In the genomic region with DNA sequence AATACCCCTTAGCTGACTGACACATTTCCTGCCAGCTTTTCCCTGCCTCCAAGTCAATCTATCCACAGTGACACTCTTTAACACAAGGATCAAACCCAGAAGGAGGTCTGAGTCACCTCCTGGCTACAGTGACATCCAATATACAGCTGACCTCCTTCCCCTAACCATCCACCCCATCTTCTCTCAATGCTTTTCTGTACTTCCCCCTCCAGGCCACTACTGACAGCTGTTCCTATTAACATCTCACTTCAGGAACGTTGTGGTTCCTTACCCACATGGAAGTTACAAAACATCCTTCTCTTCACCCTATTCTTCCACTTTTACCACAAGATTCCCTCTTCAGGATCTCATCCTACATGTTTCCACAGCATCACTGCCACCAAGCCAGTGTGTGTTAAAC, we compare ENCODE assay signal across 24 mouse cellular contexts.
"Had no signal": no experiment of that assay in that cellular context is flagged by ENCODE, and none has a peak within 500 bp of the region (broad histone marks: within the 10 kb centered on the region; RNA-seq: fewer than 3 reads in every experiment).

No protein-coding gene starts in this region.

- H3K9me3 ChIP-seq: heart, embryonic 10.5 days; intestine, embryonic 15.5 days; limb, embryonic 10.5 days; liver, embryonic 13.5 days had no signal

- H3K4me3 ChIP-seq: gastrocnemius, adult 2 months; heart, embryonic 10.5 days; heart, embryonic 12.5 days; intestine, embryonic 15.5 days; layer of hippocampus, adult 2 months; left cerebral cortex, adult 2 months; limb, embryonic 10.5 days; limb, embryonic 12.5 days; liver, embryonic 13.5 days had no signal

- H3K27me3 ChIP-seq: heart, embryonic 12.5 days; intestine, embryonic 15.5 days; limb, embryonic 12.5 days; liver, embryonic 13.5 days had no signal

- ATAC-seq: hindbrain, embryonic 16.5 days; inflammation-experienced regulatory T-cells, adult 6 months; intestine, embryonic 15.5 days; intestine, postnatal 0 days had no signal

- H3K9ac ChIP-seq: heart, embryonic 12.5 days; hindbrain, embryonic 14.5 days; intestine, embryonic 15.5 days; limb, embryonic 12.5 days; liver, embryonic 13.5 days had no signal

- H3K4me1 ChIP-seq: heart, embryonic 10.5 days; heart, embryonic 12.5 days; intestine, embryonic 15.5 days; limb, embryonic 10.5 days; limb, embryonic 12.5 days; liver, embryonic 13.5 days had no signal

- H3K27ac ChIP-seq: gastrocnemius, adult 2 months; heart, embryonic 10.5 days; hindbrain, embryonic 14.5 days; intestine, embryonic 15.5 days; limb, embryonic 10.5 days; limb, embryonic 12.5 days; liver, embryonic 13.5 days had no signal

- DNase-seq: gastrocnemius, adult 2 months; gastrocnemius, postnatal 10 days; gastrocnemius, postnatal 25 days; heart, adult 18-20 months; heart, postnatal 10 days; kidney, adult 18-20 months; kidney, adult 8-10 months; kidney, postnatal 10 days; kidney, postnatal 25 days; kidney, postnatal 4 days; liver; liver, embryonic 13.5 days had no signal

- H3K36me3 ChIP-seq: heart, embryonic 10.5 days; heart, embryonic 12.5 days; intestine, embryonic 15.5 days; limb, embryonic 10.5 days; limb, embryonic 12.5 days; liver, embryonic 13.5 days had no signal

- H3K4me2 ChIP-seq: heart, embryonic 12.5 days; hindbrain, embryonic 14.5 days; intestine, embryonic 15.5 days; limb, embryonic 12.5 days; liver, embryonic 11.5 days; liver, embryonic 13.5 days had no signal
